Mouse (Mus musculus): ENCODE measurements around the gene Plau.

Gene Plau

DNA sequence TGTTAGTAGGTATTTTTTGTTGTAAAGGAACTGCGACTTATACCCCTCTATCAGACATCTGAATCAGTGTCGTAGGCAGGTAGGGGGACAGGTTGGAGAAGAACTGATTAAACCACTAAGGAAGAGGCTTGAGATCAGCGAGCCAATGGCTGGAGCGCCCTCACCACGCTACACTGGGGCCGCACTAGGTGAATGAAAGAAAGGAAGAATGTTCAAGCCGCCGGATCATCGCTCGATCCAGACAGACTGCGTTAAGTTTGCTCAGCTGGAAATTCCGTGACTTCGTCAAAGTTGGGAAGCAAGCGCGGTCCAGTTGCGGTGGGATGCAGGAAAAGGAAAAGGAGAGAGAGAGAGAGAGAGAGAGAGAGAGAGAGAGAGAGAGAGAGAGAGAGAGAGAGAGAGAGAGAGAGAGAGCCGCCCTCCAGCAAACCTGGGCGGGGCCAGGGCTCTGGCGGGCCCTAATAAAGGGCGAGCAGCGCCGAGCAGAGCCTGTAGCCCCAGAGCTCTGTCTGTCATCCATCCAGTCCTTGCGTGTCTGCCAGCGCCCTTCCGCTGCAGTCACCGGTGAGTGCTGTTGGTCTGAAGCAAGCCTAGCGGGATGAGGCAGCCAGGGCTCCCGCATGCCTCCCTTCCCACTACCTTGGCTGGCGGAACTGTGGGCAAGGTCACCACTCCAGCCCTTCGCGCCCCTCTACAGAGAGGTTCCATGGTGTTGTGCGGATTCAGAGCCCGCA lies at the start of gene Plau:
Gene Plau, plus strand, starts transcription at position 490 of the 734 bp plus-strand sequence.
- DNase-seq (ENCODE audit: extremely low spot score), result peak; percentile 77

DNA sequence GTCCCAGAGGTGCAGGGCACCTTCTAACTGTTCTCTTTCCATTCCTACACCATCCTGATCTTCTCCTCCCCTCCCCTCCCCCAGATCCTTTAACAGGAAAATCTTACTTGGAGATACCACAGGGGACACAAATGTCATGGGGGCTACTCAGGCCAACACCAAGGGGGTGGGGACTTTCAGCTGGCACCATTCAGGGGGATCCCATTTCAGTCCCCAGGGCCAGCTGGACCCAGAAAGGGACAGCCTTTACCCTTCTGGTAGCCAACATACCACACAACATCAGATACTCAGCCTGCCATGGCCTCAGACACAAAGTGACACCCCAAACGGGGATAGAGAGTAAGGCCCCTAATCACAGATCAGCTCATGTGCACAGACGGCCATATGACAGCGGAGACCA lies 48.3 kb upstream of the Plau start:
- DNase-seq (ENCODE audit: extremely low spot score), result no peak

DNA sequence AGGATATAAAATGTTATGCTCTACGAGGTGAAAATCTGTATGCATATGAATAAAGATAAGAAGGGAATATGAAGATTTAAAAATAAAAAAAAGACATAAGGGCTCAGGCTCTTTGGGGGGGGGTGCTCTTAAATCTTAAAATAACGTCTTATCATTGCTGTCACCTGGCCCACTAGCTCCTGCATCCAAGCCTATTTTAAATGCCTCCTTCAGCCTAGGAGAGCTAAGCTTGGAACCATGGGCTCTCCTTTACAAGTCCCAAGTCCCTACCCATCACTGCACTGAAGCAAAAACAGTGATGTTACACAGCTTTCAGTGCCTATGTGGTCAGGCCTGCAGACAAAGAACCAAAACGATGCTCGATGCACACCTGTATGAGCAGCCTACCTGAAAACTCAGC lies 46.9 kb upstream of the Plau start:
- DNase-seq (ENCODE audit: extremely low spot score), result no peak

DNA sequence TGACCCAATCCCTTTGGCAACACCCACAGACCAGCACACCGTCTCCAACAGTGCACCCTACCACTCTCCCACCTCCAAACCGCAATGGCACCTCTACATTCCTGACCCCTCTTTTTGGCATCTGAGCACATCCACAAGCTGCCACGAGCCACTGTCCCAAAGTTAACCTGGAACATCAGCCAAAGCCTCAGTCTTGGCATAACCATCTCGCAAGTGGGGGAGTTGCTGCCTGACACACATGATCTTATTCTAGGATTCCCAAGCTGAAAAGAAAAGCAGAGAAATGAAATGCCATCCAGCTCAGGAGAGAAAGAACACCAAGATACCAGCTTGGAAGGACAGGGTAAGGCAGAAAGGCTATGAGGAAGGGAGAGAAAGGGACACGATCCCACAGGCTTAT lies 46.0 kb upstream of the Plau start:
- no peak for DNase-seq (ENCODE audit: extremely low spot score)

DNA sequence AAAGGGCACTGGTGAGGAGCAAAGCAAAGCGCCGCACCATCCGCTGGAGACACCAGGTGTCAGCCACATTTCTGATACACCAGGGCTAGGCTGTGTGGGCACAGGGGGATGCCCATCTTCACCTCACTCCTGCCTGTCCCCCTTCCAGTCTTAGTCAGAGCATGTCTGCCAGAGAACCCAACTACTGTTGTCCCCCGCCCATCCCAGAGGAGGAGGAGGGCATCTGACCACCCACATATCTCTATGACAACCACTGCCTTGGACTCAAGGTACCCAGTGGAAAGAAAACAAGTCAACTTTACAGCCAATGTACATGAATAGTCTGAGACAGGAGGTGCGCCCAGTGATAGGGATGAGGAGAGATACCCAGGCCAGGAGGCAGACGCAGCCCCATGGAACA lies 45.5 kb upstream of the Plau start:
- no peak for DNase-seq (ENCODE audit: extremely low spot score)

DNA sequence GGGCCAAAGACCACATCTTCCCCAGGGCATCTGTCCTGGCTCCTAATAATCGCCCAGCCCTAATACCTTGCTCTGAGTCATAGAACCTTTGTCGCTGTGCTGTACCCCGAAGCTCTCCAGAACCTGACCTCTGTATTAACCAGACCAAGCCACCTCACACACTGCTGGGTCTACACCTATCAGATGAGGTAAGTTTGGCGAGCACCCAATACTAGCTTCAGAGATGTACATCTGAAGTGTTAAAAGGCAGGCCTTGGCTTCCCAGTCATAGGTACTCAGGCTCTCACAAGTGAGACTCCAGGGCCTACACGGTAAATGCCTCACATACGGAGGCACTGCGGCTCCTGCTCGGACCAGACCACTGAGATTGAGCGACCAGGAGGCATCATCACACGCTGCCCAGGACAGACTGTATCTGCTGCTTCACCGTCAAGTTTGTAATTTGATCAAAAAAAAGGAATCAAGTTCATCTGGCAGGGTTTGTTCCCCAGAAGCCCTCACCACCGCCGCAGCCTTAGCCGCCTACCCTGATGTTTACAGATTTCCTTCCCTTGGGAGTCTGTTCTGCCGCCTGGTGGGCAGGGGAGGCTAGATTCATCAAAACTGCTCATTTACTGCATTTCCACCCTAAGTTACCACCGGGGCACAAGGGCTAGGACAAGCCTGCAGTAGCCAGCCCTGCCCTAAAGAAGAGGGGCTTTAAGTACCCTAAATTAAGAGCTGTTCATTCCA lies 44.8 kb upstream of the Plau start:
- DNase-seq (ENCODE audit: extremely low spot score), result no peak

DNA sequence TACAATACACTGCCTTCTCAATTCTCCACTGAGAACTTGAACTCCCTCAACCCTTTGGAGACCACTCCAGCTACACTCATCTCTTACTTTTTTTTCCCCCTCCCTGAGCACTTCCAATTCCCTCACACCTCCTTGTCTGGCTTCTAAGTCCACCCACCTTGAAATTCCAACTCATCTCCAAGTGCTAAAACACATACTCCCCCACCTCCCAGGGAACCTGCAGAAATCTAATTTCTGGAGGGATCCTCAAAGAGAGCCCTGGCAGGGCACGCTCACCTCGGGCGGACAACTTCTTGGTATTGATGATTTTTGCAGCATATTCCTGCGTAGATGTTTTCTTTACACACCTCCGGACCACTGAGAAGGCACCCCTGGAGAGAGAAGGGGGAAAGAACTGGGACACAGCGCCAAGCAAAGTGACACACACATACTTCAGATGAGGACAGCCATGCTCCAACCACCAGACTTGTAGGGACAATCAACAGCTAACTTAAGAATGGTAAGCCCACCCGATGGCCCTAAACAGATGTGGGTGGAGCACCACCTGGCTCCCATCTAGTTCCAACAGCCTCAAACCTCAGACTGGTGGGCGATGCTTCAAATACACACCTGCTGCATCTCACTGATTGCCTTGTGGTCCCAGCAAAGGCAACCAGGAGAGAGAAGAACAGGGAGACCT lies 44.1 kb upstream of the Plau start:
- no peak for DNase-seq (ENCODE audit: extremely low spot score)

DNA sequence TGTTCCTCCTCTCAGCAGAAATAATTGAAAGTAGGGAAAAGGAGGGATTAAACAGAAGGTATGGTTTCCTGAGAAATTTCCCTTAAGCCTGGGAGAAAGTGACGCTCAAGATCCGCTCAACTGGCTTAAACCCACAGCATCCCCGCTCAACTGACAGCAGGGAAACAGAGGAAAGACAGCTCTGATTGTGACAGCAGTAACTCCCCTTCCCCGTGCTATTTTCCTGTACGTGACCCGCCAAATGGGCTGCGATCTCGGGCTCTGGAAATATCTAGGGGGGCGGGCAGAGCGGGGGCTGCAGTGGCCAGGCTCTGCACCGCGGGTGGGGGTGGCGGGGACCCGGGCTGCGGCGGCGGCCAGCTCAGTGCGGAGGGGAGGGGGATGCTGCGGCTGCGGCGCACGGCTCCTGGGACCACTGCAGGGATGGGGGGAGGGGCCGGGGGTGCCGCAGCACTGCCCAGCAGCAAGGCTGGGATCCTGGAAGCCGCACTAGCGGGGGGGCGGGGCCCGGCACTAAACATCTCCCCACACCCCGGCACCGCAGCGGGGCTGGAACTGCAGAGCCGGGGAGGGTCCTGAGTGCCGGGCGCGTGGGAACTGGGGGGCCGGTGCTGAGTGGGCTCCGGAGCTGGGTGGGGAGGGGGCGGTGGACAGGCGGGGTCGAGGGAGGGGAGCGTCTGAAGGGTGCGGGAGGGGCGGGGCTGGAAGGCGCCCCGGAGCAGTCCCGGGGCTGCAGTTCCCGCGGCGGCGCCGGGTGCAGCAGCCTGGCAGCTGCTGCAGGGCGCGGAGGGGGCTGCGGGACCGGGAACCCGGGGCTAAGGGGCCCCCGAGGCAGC lies 43.3 kb upstream of the Plau start:
- DNase-seq (ENCODE audit: extremely low spot score), result peak; percentile 67

DNA sequence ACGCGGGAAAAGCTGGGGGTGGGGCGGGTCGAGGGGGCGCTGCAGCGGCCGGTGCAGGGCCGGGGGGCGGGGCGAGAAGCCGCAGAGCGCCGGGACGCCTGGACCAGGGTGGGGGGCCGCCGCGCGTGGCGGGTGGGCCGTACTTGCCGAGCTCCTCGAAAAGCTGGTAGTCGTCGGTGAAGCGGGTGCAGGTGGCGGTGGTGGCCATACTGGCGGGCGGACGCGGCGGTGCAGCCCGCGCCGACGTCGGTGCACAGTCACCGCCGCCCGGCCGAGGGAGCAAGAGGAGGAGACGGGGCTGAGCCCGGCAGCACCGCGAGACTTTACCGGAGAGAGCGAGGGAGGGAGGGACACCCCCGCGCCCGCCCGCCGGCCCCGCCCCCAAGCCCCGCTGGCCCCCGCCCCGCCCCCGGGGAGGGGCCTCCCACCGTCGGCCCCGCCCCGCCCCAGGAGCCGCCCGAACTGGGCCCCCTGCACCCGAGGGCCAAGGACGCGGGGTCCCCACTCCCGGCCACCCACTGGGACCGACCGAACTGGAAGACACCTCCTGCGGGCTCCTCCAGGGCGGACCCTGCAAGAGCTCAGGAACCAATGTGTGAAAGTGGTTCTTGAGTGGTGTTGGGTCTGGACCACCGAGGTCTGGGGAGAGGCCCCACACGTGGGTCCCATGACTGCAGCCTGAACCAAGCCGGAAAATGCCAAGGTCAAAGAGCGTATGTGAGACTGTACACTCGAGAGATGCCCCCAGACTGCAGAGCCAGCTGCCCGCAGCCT lies 42.5 kb upstream of the Plau start, which contains the start of gene Camk2g:
Gene Camk2g, minus strand, starts transcription at position 331 of the 774 bp plus-strand sequence.
- DNase-seq (ENCODE audit: extremely low spot score), result peak; percentile 90

DNA sequence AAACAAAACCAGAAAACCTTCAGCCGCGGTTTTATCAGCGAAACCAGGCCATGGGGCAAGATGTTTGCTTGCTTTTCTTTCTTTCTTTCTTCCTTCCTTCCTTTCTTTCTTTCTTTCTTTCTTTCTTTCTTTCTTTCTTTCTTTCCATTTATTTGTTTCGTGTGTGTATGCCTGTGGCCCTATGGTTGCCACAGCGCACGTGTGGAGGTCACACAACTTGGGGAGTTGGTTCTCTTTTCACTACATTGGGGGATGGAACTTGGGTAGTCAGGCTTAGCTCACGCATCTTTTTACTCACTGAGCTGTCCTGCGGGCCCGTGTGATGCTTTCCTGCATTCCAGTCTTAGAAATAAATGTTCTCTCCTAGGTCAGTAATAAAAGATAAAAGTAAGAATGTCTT lies 41.9 kb upstream of the Plau start:
- no peak for DNase-seq (ENCODE audit: extremely low spot score)

DNA sequence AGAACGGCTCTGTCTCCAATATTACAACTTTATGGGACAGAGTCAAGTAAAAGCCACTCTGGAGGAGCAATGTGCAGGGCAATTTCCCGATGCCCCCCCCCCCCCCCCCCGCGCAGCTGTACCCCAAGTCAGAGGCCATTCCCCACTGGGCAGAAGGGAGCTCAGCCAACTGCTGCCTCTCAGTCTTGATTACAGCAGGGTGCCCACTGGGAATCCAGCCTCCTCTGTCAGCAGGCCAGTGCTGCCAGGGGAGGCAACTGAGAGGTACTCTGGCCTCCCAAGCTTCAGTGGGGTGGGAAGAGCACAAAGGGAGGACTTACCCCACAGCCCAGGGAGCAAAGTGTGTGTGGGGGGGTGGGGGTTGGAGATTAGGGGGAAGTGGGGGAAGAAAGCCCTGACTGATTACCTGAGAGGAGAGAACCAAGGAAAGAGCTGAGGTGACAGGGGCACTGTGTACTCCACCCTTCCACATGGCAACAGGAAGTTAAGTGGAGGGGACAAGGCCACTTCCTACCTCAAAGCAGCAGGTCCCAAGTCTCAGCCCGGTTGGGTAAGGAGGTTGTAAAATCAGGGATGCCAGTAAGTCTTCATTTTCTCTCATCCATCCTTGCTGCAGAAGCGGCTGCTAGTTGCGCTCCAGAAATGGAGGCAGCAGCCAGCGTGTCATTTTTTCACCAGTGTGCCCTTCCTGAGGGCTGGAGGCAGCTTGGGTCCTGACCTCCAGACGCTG lies 40.9 kb upstream of the Plau start:
- DNase-seq (ENCODE audit: extremely low spot score), result no peak

DNA sequence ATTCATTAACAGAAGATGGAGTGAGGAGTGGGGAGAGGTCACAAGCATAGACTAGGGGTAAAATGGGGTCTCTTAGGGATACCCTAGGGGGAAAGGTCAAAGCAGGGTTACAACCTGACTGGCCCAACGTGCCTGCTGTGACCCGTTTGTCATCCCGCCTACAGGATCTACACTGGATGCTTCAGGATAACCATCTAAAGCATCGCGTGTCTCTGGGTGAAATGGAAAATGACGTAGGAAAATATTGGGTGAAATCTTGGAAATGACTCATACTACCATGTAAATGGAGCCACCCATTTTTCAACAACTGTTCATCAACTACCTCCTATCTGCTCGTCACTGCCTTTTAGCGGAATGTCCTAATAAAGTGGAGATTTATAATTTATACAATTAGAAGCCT lies 40.3 kb upstream of the Plau start:
- no peak for DNase-seq (ENCODE audit: extremely low spot score)

DNA sequence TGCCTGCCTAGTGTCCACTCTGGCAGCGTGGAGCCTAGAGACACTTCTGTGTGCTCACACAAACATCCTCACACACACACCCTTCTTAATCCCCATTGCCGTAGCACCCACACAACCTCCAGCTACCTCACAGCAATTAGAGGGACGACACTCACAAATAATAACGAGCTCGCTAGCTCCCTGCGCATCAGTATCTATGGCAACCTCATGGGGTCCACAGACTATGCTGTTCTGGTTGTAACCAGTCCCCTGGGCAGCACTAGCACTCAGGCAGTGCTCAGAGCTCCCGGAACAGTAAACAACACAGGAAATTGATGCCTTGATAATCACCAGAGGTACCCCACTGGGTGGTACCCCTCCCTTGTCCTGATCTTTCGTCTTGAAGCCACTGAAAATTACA lies 39.8 kb upstream of the Plau start:
- no peak for DNase-seq (ENCODE audit: extremely low spot score)

DNA sequence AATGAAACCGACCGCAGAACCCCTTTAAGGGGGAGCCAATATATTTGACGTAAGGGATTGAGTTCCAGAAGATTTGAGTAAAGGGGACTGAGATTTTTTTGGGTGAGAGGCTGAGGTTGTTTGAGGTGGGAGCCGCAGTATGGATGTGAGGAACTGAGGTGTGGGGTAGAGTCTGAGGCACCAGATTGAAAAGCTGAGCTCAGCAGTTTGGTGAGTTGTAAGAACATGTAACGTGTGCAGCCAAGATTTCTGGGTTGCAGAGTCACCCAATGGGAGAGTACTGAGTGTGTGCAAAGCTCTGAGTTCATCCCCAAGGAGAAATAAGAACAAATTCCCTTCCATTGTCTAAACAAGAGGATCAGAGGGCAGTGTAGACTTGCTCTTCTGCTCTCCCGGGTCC lies 38.2 kb upstream of the Plau start:
- no peak for DNase-seq (ENCODE audit: extremely low spot score)

DNA sequence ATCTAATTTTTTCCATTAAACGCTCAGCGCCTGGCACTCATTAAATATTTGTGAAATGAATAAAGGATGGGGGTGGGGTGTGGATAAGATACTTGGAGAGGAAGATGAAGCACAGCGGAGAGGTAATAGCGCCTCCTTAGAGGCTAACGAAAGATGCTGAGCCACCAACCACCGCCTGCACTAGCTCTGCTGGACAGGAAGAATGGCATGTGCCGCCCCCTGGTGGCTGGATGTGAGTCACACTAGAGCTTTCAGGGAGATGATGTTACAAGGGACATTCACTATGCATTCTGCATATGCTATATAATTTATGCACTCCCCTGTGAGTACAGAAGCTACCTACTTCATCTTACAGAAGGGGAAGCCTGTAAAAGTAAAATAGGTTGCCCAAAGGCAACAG lies 37.7 kb upstream of the Plau start:
- DNase-seq (ENCODE audit: extremely low spot score), result peak; percentile 81

DNA sequence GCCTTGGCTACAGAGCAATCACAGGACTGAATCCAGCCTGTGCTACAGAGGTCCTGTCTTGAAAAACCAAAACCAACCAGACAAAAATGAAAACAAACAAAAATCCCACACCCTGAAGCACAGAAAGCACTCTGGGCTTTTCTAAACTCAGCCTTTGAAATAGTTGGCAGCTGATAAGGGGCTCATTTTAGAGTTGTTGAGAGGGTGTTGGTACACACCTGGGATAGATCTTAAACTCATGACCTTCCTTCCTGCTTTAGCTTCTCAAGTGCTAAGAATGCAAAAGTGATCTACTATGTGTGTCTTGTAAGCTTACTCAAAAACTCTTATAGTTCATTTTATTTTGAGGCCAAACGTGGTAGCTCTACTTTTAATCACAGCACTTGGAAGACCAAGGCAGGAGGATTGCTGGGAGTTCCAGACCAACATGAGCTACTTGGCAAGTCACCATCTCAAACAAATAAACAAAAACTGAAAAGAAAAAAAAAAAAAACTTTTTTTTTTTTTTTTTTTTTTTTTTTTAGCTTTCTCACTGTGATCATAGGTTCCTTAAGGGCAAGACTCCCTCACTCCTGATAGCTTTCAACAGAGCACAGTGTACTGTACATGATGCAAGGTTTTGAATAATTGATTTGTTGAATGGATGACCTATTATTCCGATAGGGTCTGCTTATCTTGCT lies 33.4 kb upstream of the Plau start:
- DNase-seq (ENCODE audit: extremely low spot score), result no peak

DNA sequence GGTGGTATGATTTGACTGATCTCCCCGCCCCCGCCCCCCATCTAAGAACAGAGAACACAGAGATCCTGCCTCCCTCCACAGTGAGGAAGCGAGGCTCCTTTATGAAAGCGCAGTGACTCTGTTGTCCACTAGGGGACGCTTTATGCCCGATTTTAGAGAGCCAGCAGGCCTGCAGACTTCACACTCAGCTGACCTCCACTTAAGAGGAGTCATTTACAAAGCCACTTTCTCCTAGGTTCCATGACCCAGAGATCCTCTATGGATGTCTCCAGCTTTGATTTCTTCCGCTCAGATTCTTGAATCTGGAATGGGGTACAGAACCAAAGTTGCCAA lies 32.9 kb upstream of the Plau start:
- peak; percentile 77 for DNase-seq (ENCODE audit: extremely low spot score)

DNA sequence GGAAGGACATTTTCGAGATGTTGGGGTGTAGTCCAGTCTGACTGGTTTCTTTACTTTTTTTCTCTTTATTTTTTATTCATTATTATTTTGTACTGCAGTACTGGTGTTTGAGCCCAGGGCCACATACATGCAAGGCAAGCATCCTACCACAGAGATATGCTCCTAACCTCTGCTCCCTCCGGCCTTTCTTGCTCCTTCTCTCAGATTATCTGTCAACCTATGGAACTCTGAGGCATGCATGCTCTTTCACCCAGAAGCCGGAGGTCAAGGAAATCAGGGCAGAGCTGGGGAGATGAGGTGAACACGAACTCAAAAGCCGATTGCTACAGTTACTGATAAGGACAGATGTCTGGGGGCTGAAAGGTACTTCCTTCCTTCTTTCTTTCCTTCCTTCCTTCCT lies 32.0 kb upstream of the Plau start:
- DNase-seq (ENCODE audit: extremely low spot score), result no peak

DNA sequence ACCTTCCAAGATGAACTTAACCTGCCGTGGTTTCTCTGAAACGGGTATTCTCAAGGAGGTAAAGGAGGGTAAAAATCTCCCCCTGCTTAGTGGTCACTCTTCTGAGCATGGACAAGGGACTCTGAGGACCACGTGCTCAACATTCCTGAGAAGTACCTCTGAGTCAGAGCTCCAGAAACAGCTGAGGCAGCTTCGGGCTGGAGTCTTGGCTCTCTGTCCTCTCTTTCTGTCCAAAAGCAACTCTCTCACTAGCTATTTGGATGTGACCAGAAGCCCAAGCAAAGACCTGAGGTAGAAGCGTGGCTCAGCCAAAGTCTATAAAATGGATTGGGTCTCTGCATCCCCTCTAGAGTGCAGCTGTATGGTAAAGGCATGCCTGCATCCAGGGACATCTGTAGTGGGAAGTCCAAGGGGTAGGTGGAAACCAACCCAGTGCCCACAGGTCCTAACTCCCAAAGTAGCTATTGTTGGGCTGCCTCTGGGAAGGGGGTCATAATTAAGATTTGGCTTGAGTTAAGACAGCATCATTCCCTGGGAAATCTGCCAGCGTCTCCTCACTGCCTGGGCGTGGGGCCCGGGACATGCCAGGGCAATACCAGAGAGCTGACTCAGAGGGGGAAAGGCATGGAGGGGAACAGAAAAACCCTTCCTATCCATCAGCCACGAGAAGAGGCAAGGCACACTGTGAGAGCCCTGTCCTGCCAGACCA lies 31.3 kb upstream of the Plau start:
- no peak for DNase-seq (ENCODE audit: extremely low spot score)
